Mouse (Mus musculus) MEL (cell line): ENCODE results near the gene Ppard. TPM values are rescaled to one million over a fixed set of nuclear protein-coding genes. Genes with fewer than 3 reads are reported as not detected.

ENCODE experiments used
- DNase-seq: peaks from one replicate; pipeline ENCODE4 v3.0.0; 2011; ENCODE audit warnings: low read depth, low spot score
- H3K27ac ChIP-seq: 2 replicates; pipeline ENCODE4 v1.5.1; 2012; ENCODE audit warnings: low read depth, mild to moderate bottlenecking, control low read depth, low read length, moderate library complexity; ENCODE audit not compliant: control insufficient read depth
- H3K27me3 ChIP-seq, 2 experiments: fragments of 150-350 bp in 1 of 2; sonication (generic) in 1 of 2; 2 replicates each; pipeline ENCODE4 v1.6.1; 2012; ENCODE audit warnings: low read length in 2 of 2, mild to moderate bottlenecking in 2 of 2, improper control_type of control experiment in 1 of 2, moderate library complexity in 1 of 2; ENCODE audit not compliant: insufficient read depth in 2 of 2, control insufficient read depth in 1 of 2
- H3K36me3 ChIP-seq, 2 experiments: 2 replicates each; pipeline ENCODE4 v1.6.1; 2012 to 2014; ENCODE audit warnings: low read length in 2 of 2, improper control_type of control experiment in 1 of 2, inconsistent platforms in 1 of 2, mild to moderate bottlenecking in 1 of 2; ENCODE audit not compliant: insufficient read depth in 2 of 2, control insufficient read depth in 1 of 2
- H3K4me1 ChIP-seq, 2 experiments: fragments of 150-350 bp in 1 of 2; sonication (generic) in 1 of 2; 2 replicates each; pipeline ENCODE4 v1.6.1; 2012; ENCODE audit warnings: low read length in 2 of 2, improper control_type of control experiment in 1 of 2, mild to moderate bottlenecking in 1 of 2; ENCODE audit not compliant: insufficient read depth in 2 of 2, control insufficient read depth in 1 of 2
- H3K4me3 ChIP-seq, 2 experiments: fragments of 150-350 bp in 1 of 2; sonication (generic) in 1 of 2; 2 replicates each; pipeline ENCODE4 v1.5.1; 2012; ENCODE audit warnings: low read depth in 2 of 2, low read length in 2 of 2, mild to moderate bottlenecking in 2 of 2, moderate library complexity in 2 of 2, control low read depth in 1 of 2, improper control_type of control experiment in 1 of 2; ENCODE audit not compliant: control insufficient read depth in 1 of 2, insufficient read depth in 1 of 2
- H3K79me2 ChIP-seq: 2 replicates; pipeline ENCODE4 v1.6.1; 2012; ENCODE audit warnings: mild to moderate bottlenecking, low read length, moderate library complexity; ENCODE audit not compliant: control insufficient read depth, poor library complexity, insufficient read depth
- H3K9ac ChIP-seq: 2 replicates; pipeline ENCODE4 v1.6.1; 2012; ENCODE audit warnings: low read depth, mild to moderate bottlenecking, control low read depth, low read length, moderate library complexity; ENCODE audit not compliant: control insufficient read depth, poor library complexity, severe bottlenecking
- H3K9me3 ChIP-seq: fragments of 150-350 bp; sonication (generic); replicated peaks from 2 replicates; pipeline ENCODE4 v1.6.1; 2012; ENCODE audit warnings: mild to moderate bottlenecking, low read length, improper control_type of control experiment, moderate library complexity; ENCODE audit not compliant: insufficient read depth
- BHLHE40 ChIP-seq: IDR thresholded peaks from 2 replicates; pipeline ENCODE4 v1.6.1; 2012; ENCODE audit warnings: low read depth, mild to moderate bottlenecking, inconsistent platforms, low read length, improper control_type of control experiment, borderline replicate concordance
- CHD1 ChIP-seq: IDR thresholded peaks from 2 replicates; pipeline ENCODE4 v1.6.1; 2012; ENCODE audit warnings: low read depth, mild to moderate bottlenecking, inconsistent platforms, low read length, improper control_type of control experiment
- ELF1 ChIP-seq: IDR thresholded peaks from 2 replicates; pipeline ENCODE4 v1.6.1; 2014; ENCODE audit warnings: low read depth, mild to moderate bottlenecking, inconsistent platforms, low read length, improper control_type of control experiment, moderate library complexity
- GABPA ChIP-seq: IDR thresholded peaks from 2 replicates; pipeline ENCODE4 v1.6.1; 2012; ENCODE audit warnings: low read depth, mild to moderate bottlenecking, inconsistent platforms, low read length, improper control_type of control experiment, moderate library complexity
- JUND ChIP-seq: IDR thresholded peaks from 2 replicates; pipeline ENCODE4 v1.6.1; 2011; ENCODE audit warnings: low read depth, mild to moderate bottlenecking, improper control_type of control experiment, low read length
- MAFK ChIP-seq: IDR thresholded peaks from 2 replicates; pipeline ENCODE4 v1.6.1; 2011; ENCODE audit warnings: low read depth, mild to moderate bottlenecking, low read length, improper control_type of control experiment, borderline replicate concordance
- MAX ChIP-seq: IDR thresholded peaks from 2 replicates; pipeline ENCODE4 v1.6.1; 2011; ENCODE audit warnings: low read length, improper control_type of control experiment
- MAZ ChIP-seq: IDR thresholded peaks from 2 replicates; pipeline ENCODE4 v1.6.1; 2012; ENCODE audit warnings: low read depth, mild to moderate bottlenecking, inconsistent platforms, low read length, improper control_type of control experiment
- MEF2A ChIP-seq: IDR thresholded peaks from 2 replicates; pipeline ENCODE4 v1.6.1; 2014; ENCODE audit warnings: low read depth, mild to moderate bottlenecking, inconsistent platforms, low read length, improper control_type of control experiment; ENCODE audit not compliant: poor library complexity, insufficient replicate concordance, severe bottlenecking; ENCODE audit errors: extremely low read depth
- MYC ChIP-seq: IDR thresholded peaks from 2 replicates; pipeline ENCODE4 v1.6.1; 2011; ENCODE audit warnings: low read depth, mild to moderate bottlenecking, low read length, improper control_type of control experiment, moderate library complexity
- NELFE ChIP-seq: IDR thresholded peaks from 2 replicates; pipeline ENCODE4 v1.6.1; 2011; ENCODE audit warnings: low read depth, low read length, improper control_type of control experiment
- NRF1 ChIP-seq: IDR thresholded peaks from 2 replicates; pipeline ENCODE4 v1.6.1; 2014; ENCODE audit warnings: low read depth, mild to moderate bottlenecking, inconsistent platforms, low read length, improper control_type of control experiment, moderate library complexity; ENCODE audit not compliant: poor library complexity, insufficient read depth, severe bottlenecking
- POLR2A ChIP-seq, 2 experiments: IDR thresholded peaks; 2 replicates each; pipeline ENCODE4 v1.6.1; 2011 to 2012; ENCODE audit warnings: low read length in 2 of 2, mild to moderate bottlenecking in 2 of 2, control low read depth in 1 of 2, improper control_type of control experiment in 1 of 2, low read depth in 1 of 2, moderate library complexity in 1 of 2; ENCODE audit not compliant: control insufficient read depth in 1 of 2, insufficient read depth in 1 of 2, poor library complexity in 1 of 2
- SIN3A ChIP-seq: IDR thresholded peaks from 2 replicates; pipeline ENCODE4 v1.6.1; 2012; ENCODE audit warnings: low read length, improper control_type of control experiment, inconsistent platforms
- SMC3 ChIP-seq: IDR thresholded peaks from 2 replicates; pipeline ENCODE4 v1.6.1; 2011; ENCODE audit warnings: low read depth, low read length, improper control_type of control experiment
- TBP ChIP-seq: IDR thresholded peaks from 2 replicates; pipeline ENCODE4 v1.8.0; 2011; ENCODE audit warnings: low read depth, low read length, improper control_type of control experiment
- UBTF ChIP-seq: IDR thresholded peaks from 2 replicates; pipeline ENCODE4 v1.6.1; 2012; ENCODE audit warnings: low read depth, mild to moderate bottlenecking, inconsistent platforms, low read length, improper control_type of control experiment, moderate library complexity, borderline replicate concordance; ENCODE audit not compliant: insufficient read depth
- USF2 ChIP-seq, 2 experiments: IDR thresholded peaks; 2 replicates each; pipeline ENCODE4 v1.6.1; 2011 to 2012; ENCODE audit warnings: improper control_type of control experiment in 2 of 2, low read length in 2 of 2, borderline replicate concordance in 1 of 2, inconsistent platforms in 1 of 2, low read depth in 1 of 2, mild to moderate bottlenecking in 1 of 2; ENCODE audit not compliant: insufficient read depth in 1 of 2
- ZKSCAN1 ChIP-seq: IDR thresholded peaks from 2 replicates; pipeline ENCODE4 v1.6.1; 2012; ENCODE audit warnings: low read depth, mild to moderate bottlenecking, inconsistent platforms, low read length, improper control_type of control experiment, moderate library complexity
- ZMIZ1 ChIP-seq: IDR thresholded peaks from 2 replicates; pipeline ENCODE4 v1.6.1; 2012; ENCODE audit warnings: low read depth, mild to moderate bottlenecking, inconsistent platforms, low read length, improper control_type of control experiment, moderate library complexity
- ZNF384 ChIP-seq: IDR thresholded peaks from 2 replicates; pipeline ENCODE4 v1.6.1; 2012; ENCODE audit warnings: low read depth, mild to moderate bottlenecking, inconsistent platforms, low read length, improper control_type of control experiment
- polyA plus RNA-seq, 2 experiments: library from polyadenylated mRNA; stranded (reverse) in 1 of 2; unstranded in 1 of 2; fragments of >175 nt in 1 of 2; fragments of >200 nt in 1 of 2; gene quantifications; 2 replicates each; pipeline versions ENCODE4 v1.2.1 to v1.2.4; 2012; ENCODE audit warnings: low replicate concordance in 2 of 2, low read depth in 1 of 2; ENCODE audit not compliant: insufficient read length in 2 of 2, insufficient read depth in 1 of 2, missing spikeins in 1 of 2
- total RNA-seq: library from RNA; depleted of rRNA; stranded (reverse); fragments of 300-350 nt; gene quantifications from 2 replicates; pipeline ENCODE4 v1.2.3, GENCODE M21; 2012

Gene Ppard
- total and polyA plus RNA-seq, 3 experiments: 3.5 to 12.7 TPM; not detected in 1

DNA sequence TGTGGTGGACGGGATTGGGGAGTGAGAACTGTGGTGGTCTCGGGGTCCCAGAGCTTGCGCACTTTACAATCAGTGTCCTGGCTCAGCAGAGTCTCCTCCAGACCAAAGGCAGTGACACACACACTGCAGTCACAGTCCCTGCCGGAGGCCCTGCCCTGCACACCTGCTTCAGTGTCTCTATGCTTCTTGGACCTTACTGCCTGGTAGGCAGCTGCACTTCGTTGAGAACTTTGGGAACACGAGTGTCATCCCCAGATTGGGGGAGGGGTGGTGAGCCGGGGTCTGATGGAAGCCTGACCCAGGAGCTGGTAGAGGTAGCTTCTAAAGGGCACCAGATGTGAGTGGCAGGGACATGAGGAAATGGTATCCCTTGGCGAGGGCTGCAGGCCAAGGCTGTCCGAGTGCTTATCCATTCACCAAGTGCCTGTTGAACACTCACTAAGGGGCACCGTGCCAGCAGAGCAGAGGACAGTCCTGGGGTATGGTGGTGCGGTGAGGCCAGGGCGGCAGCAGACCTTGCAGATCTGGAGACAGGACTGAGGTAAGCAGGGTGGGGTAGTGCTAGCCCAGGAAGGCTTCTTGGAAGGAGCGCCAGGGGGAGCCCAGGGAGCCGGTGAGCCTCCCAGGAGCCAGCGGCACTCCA, 47.4 kb downstream of the Ppard start:
- no peak overlapping the region for H3K9ac ChIP-seq
- H3K79me2 ChIP-seq: no peaks in the 10 kb centered on the region
- DNase-seq: no peak
- H3K36me3 ChIP-seq: peaks cover 0 to 2% of the 10 kb centered on the region in 2 experiments; a peak in 1 of 4 replicates
- no peaks in the 10 kb centered on the region for H3K27me3 ChIP-seq
- TF ChIP-seq ZNF384 (no peak), SIN3A (no peak), NRF1 (no peak), TBP (no peak), MEF2A (no peak), MAX (no peak), ZKSCAN1 (no peak), BHLHE40 (no peak), CHD1 (no peak), JUND (no peak), MYC (no peak), MAFK (no peak), GABPA (no peak), USF2 (IDR thresholded peaks at IDR 0.05; ENCODE audit: borderline replicate concordance in 1 of 2, insufficient read depth in 1 of 2, low read depth in 1 of 2, low read length in 2 of 2) (no peak), SMC3 (no peak), UBTF (no peak), POLR2A (IDR thresholded peaks at IDR 0.05; ENCODE audit: control insufficient read depth in 1 of 2, insufficient read depth in 1 of 2, low read depth in 1 of 2, low read length in 2 of 2, poor library complexity in 1 of 2) (no peak), ELF1 (no peak), ZMIZ1 (no peak), NELFE (no peak)
- TF ChIP-seq, all 39 proteins: peak for 0
- Histone ChIP-seq H3K4me3 (no peak overlapping the region), H3K9me3 (no peaks in the 10 kb centered on the region), H3K4me1 (peaks cover 0 to 9% of the 10 kb centered on the region in 2 experiments; a peak in 2 of 4 replicates), H3K27ac (no peak overlapping the region)

DNA sequence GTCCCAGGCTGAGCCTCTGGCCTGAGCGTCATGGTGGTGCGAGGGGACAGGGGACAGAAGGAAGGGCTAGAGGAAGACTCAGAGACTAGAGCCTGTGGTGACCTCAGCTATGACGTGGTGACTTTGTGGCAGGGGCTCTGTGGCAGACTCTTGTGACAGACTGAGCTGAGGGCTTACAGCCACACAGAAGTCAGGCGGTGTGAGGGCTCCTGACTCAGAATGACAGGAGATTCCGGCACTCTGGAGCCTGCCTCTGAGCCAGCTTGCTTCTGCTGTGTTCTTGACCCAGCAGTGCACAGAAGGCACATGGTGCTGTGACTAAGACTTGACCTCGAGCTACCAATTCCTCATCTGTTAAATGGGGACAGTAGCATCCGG, 47.9 kb downstream of the Ppard start:
- H3K79me2 ChIP-seq: no peaks in the 10 kb centered on the region
- no peak overlapping the region for H3K9ac ChIP-seq
- no peak overlapping the region for H3K4me3 ChIP-seq
- no peak for DNase-seq
- H3K27me3 ChIP-seq: no peaks in the 10 kb centered on the region
- no peaks in the 10 kb centered on the region for H3K9me3 ChIP-seq
- peaks cover 0 to 2% of the 10 kb centered on the region in 2 experiments; a peak in 1 of 4 replicates for H3K36me3 ChIP-seq
- TF ChIP-seq MAFK: no peak
- no peak for TF ChIP-seq MAZ
- no peak overlapping the region for H3K27ac ChIP-seq
- peaks cover 0 to 9% of the 10 kb centered on the region in 2 experiments; a peak in 2 of 4 replicates for H3K4me1 ChIP-seq
